Mouse (Mus musculus): ENCODE data around the gene Efhb.

DNA sequence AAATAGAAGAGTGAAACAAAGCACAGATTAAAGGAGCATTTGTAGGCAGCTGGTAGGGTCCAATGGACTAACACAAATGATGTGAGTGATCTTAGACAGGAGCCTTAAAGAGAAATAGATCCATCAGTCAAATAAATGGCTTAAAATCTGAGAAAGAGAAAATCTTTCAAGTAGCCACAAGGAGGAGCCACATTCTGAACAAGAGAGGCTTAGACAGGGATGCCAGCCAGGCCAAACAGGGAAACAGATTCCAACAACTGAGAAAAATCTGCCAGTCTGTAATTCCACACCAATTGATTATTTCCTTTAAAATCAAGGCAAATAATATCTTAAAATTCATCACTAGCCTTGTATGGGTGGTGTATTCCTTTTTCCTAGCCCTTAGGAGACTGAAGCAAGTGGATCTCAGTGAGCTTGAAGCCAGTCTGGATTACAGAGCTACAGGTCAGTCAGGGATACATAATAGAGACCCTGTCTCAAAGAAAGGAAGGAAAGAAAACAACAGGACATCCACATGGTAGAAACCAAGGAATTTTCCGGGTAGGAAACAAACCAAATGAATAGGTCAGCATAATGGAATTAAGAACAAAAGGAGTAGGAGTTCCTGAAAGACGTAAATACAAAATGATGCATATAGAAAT is 49.3 kb upstream of the Efhb start:
- TF ChIP-seq EP300 (IDR thresholded peaks at IDR 0.05; ENCODE audit: low read depth) (no peak), CTCF (IDR thresholded peaks at IDR 0.05; ENCODE audit: low read depth) (peak; percentile 58)
